Mouse (Mus musculus) lung, postnatal 14 days (tissue): ENCODE measurements at regions not wholly inside any gene's neighbourhood (a gene's known extent, or its start where the extent isn't known, plus 50 kb on each side); places are given as distances from the start of the nearest gene placed in this dataset.
A peak's percentile ranks its signal among the peaks of the same experiment; 100 is the strongest.
"Not testable (repeated sequence)": the region's sequence is repeated elsewhere in the genome, so short reads cannot be mapped to it uniquely, and the experiment has no call there.

Experiments used
- DNase-seq: peaks from one replicate; pipeline ENCODE4 v3.0.0; 2021

GRCm38 (mm10) chr14:104208040-104208816 is 259.6 kb downstream of the Pou4f1 start:
- DNase-seq: no peak

- no peak for DNase-seq
Observed at GRCm38 (mm10) chr14:104206602-104207001, 261.2 kb downstream of the Pou4f1 start.

GRCm38 (mm10) chr14:104203239-104203986 is 264.4 kb downstream of the Pou4f1 start:
- DNase-seq: peak; percentile 11

GRCm38 (mm10) chr14:104193198-104193597 is 274.6 kb downstream of the Pou4f1 start:
- DNase-seq: no peak

- DNase-seq: no peak
Observed at GRCm38 (mm10) chr14:104175122-104175521, 292.7 kb downstream of the Pou4f1 start.

GRCm38 (mm10) chr14:104146841-104147240 is 302.6 kb upstream of the Ednrb start:
- DNase-seq: peak; percentile 9

- no peak for DNase-seq
Observed at GRCm38 (mm10) chr14:104145395-104145794, 301.2 kb upstream of the Ednrb start.

- no peak for DNase-seq
Observed at GRCm38 (mm10) chr14:104114986-104115951, 271.1 kb upstream of the Ednrb start.

GRCm38 (mm10) chr14:104114182-104114581 is 270.0 kb upstream of the Ednrb start:
- DNase-seq: no peak

GRCm38 (mm10) chr14:104113448-104113847 is 269.2 kb upstream of the Ednrb start:
- no peak for DNase-seq

- DNase-seq: no peak
Observed at GRCm38 (mm10) chr14:104086381-104086780, 242.2 kb upstream of the Ednrb start.

- DNase-seq: not testable (repeated sequence)
Observed at GRCm38 (mm10) chr14:104064199-104064598, 220.0 kb upstream of the Ednrb start.

- DNase-seq: no peak
Observed at GRCm38 (mm10) chr14:104053697-104054096, 209.5 kb upstream of the Ednrb start.

- peak; percentile 53 for DNase-seq
Observed at GRCm38 (mm10) chr14:104038628-104039325, 194.6 kb upstream of the Ednrb start.

- DNase-seq: no peak
Observed at GRCm38 (mm10) chr14:104033606-104034005, 189.4 kb upstream of the Ednrb start.

- DNase-seq: no peak
Observed at GRCm38 (mm10) chr14:104030784-104031470, 186.7 kb upstream of the Ednrb start.

- DNase-seq: no peak
Observed at GRCm38 (mm10) chr14:104029668-104030530, 185.7 kb upstream of the Ednrb start.

- no peak for DNase-seq
Observed at GRCm38 (mm10) chr14:104027900-104028285, 183.7 kb upstream of the Ednrb start.

- DNase-seq: peak; percentile 54
Observed at GRCm38 (mm10) chr14:104027077-104027899, 183.1 kb upstream of the Ednrb start.

- no peak for DNase-seq
Observed at GRCm38 (mm10) chr14:104008538-104008937, 164.3 kb upstream of the Ednrb start.
